Mouse (Mus musculus) gastrocnemius, adult 8-10 months (tissue): ENCODE data around the gene Mpg. TPM values are rescaled to one million over a fixed set of nuclear protein-coding genes. Genes with fewer than 3 reads are reported as not detected.

Source experiments
- DNase-seq, 2 experiments: peaks; one replicate each; pipeline ENCODE4 v3.0.0; 2022; ENCODE audit warnings: low spot score in 2 of 2
- total RNA-seq, 4 experiments: library from RNA; stranded (reverse); gene quantifications; 2 replicates each; pipeline ENCODE4 v1.2.4; 2022

Gene Mpg
- total RNA-seq, 4 experiments from 2014 or later: 3.9 to 5.9 (median 4.8) TPM

DNA sequence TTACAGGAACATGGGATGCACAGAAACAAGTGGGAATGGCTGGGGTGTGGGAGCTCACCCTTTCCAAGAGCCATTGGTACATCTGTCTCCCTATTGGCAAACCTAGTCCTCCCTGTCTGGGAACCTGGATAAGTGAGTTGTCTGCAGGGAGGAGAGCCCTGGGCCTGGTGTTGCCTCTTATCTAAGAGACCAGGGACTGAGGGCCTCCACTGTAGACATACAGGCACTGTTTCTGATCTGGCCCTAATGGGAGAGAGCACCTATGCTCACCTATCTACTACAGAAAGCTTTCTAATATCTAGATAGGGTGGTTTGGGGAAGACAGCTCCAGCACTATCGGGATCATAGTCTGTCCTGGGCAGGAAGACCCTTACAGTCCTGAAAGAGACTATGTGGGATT lies 29.8 kb downstream of the Mpg start:
- no peak for DNase-seq

DNA sequence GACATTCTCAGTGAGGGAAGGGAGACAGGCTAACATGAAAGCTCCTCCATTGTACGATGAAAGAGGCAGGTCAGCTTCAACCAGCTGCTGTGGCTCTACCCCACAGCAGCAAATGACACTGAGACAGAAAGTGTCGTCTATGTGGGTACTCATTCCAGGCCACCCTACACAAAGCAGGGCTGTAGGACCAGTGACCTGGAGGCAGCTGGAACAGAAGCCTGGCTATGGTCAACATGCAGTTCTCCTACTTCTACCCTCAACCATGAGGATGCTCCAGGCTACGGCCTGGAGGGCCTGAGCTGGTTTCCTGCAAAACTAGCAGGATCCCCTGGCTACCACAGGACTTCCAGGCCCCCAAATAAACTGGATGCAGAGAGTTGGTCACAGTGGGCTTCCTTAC lies 30.3 kb downstream of the Mpg start:
- DNase-seq: no peak

- no peak for DNase-seq
These were observed 36.5 kb downstream of the Mpg start for GRCm38 (mm10) chr11:32262674-32263415.

GRCm38 (mm10) chr11:32265117-32265738 lies 38.9 kb downstream of the Mpg start:
- no peak for DNase-seq

DNA sequence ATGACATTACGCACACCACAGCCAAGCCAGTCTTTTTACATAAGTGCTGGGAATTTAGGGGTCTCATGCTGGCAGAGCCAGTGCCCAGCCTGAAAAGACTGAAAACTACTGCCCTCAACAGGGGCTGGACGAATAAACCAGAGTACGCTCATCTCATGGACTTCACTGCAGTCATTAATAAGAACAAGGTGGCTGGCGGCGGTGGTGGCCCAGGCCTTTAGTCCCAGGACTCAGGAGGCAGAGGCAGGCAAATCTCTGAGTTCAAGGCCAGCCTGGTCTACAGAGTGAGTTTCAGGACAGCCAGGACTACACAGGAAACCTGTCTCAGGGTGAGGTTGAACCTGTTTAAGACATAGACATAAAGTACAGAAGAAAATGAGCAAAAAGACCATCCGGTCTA lies 39.9 kb downstream of the Mpg start:
- DNase-seq: no peak

GRCm38 (mm10) chr11:32266776-32267175 lies 40.5 kb downstream of the Mpg start:
- no peak for DNase-seq

DNA sequence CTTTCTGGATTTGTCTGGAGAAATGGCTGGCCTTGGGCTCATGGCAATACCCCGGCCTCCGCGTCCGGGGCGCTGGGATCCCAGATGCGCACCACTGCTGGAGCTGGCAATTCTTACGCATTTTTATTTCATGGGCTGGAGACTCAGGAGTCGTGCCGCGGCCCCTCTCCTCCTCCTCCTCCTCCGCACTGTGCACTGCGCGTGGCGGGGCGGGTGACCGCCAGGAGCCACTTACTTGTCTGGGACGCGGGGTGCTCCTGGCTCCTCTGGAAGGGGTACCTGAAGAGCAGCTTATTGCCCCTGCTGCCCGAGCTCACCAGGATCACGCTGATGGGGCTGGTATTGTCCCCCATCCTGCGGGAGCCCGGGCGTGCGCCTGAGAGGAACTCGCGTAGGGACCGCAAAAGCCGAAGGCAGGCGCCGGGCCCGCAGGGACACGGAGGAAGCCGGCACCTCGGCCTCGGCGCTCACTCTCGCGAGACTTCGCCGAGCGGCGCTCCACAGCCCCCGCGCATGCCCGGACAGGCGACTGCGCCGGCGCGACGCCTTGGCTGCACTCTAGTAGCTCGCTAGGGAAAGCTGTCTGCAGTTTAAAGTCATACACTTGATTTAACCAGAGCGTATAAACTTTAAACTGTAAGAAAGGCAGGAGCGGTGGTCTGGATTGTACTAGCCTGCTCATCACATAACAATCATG lies 41.0 kb downstream of the Mpg start, which contains the start of gene Nprl3:
Gene Nprl3 (minus strand): TSS at position 520 of the 697 bp plus-strand sequence.
- DNase-seq: peak; percentile 90 to 95

- DNase-seq: no peak
These were observed 41.7 kb downstream of the Mpg start for GRCm38 (mm10) chr11:32267964-32268363.

DNA sequence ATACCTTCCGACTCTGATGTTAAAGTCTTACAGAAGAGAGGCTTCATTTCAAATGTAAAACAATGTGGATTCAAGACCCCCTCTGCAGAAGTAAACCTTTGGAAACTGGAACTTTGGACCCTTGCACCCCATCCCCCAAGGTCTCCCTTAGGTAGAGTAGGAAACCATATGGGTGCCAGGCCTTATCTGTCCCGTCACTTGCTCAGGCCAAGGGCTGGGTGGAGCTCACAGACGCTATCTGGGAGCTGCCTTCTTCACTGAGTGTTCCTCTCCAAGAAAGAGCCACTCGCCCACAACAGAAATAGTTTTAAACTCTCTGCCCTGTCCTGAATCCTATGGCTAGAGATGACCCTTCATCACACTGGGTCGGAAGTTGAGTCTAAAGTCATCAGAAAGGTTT lies 42.6 kb downstream of the Mpg start:
- DNase-seq: no peak

GRCm38 (mm10) chr11:32271178-32271577 lies 44.9 kb downstream of the Mpg start:
- DNase-seq: no peak

- no peak for DNase-seq
These were observed 50.0 kb downstream of the Mpg start, which contains the start of gene Hba-x for GRCm38 (mm10) chr11:32276347-32276746. Hba-x (plus strand) TSS chr11:32276400.

DNA sequence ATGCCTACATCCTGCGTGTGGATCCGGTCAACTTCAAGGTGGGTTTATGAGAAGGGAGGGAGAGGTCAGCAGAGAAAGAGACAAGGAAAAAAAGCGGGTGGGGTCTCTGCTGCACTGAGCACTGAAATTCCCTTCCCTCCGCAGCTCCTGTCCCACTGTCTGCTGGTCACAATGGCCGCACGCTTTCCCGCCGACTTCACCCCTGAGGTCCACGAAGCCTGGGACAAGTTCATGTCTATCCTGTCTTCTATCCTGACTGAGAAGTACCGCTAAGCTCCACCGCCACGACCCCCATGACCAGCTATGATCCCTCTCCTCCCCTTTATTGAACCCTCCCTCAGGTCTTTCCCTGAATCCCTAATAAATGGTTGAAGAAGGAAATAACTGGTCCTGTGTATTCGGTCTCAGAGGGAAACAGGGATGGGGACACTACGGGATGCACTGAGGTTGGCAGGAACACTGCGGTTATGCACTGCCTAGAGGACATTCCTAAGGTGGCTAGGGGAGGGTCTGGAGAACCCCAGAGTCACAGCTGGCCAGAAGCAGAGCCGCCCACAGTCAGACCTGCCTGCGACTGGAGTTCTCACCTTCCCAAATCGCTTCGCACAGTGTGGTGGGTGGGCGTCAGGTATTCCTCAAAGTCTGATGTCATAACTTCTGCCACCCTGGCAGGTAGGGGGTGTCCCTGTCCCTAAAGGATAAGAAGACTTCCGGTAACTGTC lies 51.6 kb downstream of the Mpg start:
- DNase-seq: no peak

- DNase-seq: no peak
These were observed 52.2 kb downstream of the Mpg start for GRCm38 (mm10) chr11:32278458-32278957.

GRCm38 (mm10) chr11:32280646-32281045 lies 54.3 kb downstream of the Mpg start:
- DNase-seq: no peak

GRCm38 (mm10) chr11:32281416-32282144 lies 55.3 kb downstream of the Mpg start:
- DNase-seq: no peak

Other genes with a start within 250 kb of the Mpg start
- gene Nsg2, start 226.0 kb upstream of the Mpg start, total RNA-seq: under 1 TPM in 2 of 4 experiments, not detected in 2; 0.15 to 0.19 TPM
- under 1 TPM in 1 of 4 experiments, not detected in 3; 0.29 TPM for gene Il9r, start 26.2 kb upstream of the Mpg start, total RNA-seq
- gene Snrnp25, start 21.1 kb upstream of the Mpg start, total RNA-seq: 10 to 100 TPM in 2 of 4 experiments, 1 to 10 TPM in 2; 9.4 to 12.5 (median 10.0) TPM
- 10 to 100 TPM; 13.0 to 16.3 (median 14.4) TPM for gene Rhbdf1, start 4.2 kb upstream of the Mpg start, total RNA-seq
- gene Nprl3, start 41.2 kb downstream of the Mpg start, total RNA-seq: 10 to 100 TPM; 22.9 to 27.2 (median 24.6) TPM
- gene Hba-x, start 49.9 kb downstream of the Mpg start, total RNA-seq: not detected
- gene Hba-a1, start 57.0 kb downstream of the Mpg start, total RNA-seq: 100 to 1,000 TPM; 119 to 302 (median 188) TPM
- not detected for gene Hbq1b, start 60.5 kb downstream of the Mpg start, total RNA-seq
- gene Hba-a2, start 70.0 kb downstream of the Mpg start, total RNA-seq: 100 to 1,000 TPM in 3 of 4 experiments, 10 to 100 TPM in 1; 93.3 to 179 (median 137) TPM
- gene Hbq1a, start 73.6 kb downstream of the Mpg start, total RNA-seq: not detected
- 1 to 10 TPM; 1.7 to 2.8 (median 2.3) TPM for gene Sh3pxd2b, start 121.3 kb downstream of the Mpg start, total RNA-seq
- gene Ubtd2, start 228.9 kb downstream of the Mpg start, total RNA-seq: 1 to 10 TPM; 6.3 to 7.2 (median 6.6) TPM